ENCODE assay signal across 8 mouse cellular contexts in the genomic region with DNA sequence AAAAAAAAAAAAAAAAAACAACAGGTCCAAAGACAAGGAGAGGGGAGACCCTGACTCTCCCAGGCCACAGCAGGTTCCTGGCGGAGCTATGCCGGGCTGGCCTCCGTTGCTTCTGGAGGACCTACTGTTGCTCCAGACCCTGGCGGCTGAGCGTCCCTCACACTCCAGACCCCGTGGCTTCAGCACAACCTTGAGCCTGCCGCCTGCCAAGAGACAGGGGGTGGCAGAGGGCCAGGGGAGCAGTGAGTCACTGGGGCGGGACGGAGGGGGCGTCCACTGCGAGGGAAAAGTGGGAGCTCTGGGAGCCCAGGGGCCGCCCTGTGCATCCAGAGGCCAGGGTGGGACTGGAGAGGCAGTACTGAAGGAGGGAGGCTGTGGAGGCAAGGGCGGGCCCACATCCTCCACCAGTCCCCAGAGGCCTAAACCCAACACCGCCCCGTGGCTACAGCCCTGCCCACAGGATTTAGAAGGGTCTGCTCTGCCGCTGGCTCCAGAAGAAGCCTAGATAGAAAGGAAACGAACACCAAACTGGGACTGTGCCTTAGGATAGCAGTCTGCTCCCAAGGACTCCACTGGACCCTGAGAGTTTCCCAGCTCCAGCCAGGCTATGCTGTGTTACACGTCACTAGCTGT.
DNase-seq lines count a peak whose midpoint lies in the region; ATAC-seq and TF ChIP-seq lines count a peak whose summit lies in the region.

No protein-coding gene starts in this region.

- 0 out of 2 replicates have a peak overlapping the region, but pooled peaks have one; percentile 0 for H3K27ac ChIP-seq in cortical plate, adult 2 months (ENCODE audit: insufficient read depth, low read length)
- H3K27ac ChIP-seq in intestine, embryonic 16.5 days (ENCODE audit: low read length), result peak overlapping the region; percentile 63
- H3K27ac ChIP-seq in limb, embryonic 10.5 days, result peak overlapping the region; percentile 66; the same call in 1 of the 2 replicates
- H3K27ac ChIP-seq in midbrain, embryonic 14.5 days (replicated peaks; ENCODE audit: low read depth, low read length), result peak overlapping the region; percentile 52
- H3K27ac ChIP-seq in stomach, embryonic 15.5 days, result peak overlapping the region; percentile 79

- H3K4me2 ChIP-seq in intestine, embryonic 16.5 days (ENCODE audit: low read depth, low read length), result 0 out of 2 replicates have a peak overlapping the region, but pooled peaks have one; percentile 16
- no peak overlapping the region for H3K4me2 ChIP-seq in midbrain, embryonic 14.5 days (ENCODE audit: low read length)
- H3K4me2 ChIP-seq in stomach, embryonic 15.5 days, result peak overlapping the region; percentile 23; the same call in 1 of the 2 replicates

- WGBS in intestine, embryonic 16.5 days, result 30% methylated on average over 18 of the region's 18 CpGs
- 58% methylated on average over 17 of the region's 18 CpGs for WGBS in limb, embryonic 10.5 days
- 28% methylated on average over 18 of the region's 18 CpGs for WGBS in midbrain, embryonic 14.5 days
- WGBS in stomach, embryonic 15.5 days, result 30% methylated on average over 17 of the region's 18 CpGs

- H3K9me3 ChIP-seq in intestine, embryonic 16.5 days (ENCODE audit: control insufficient read depth, low read length), result no peaks in the 10 kb centered on the region
- H3K9me3 ChIP-seq in limb, embryonic 10.5 days (replicated peaks), result no peaks in the 10 kb centered on the region
- H3K9me3 ChIP-seq in midbrain, embryonic 14.5 days (ENCODE audit: control insufficient read depth, low read length), result no peaks in the 10 kb centered on the region
- H3K9me3 ChIP-seq in stomach, embryonic 15.5 days, result no peaks in the 10 kb centered on the region

- H3K27me3 ChIP-seq in intestine, embryonic 16.5 days (replicated peaks; ENCODE audit: control insufficient read depth, insufficient read depth, low read length), result no peaks in the 10 kb centered on the region
- H3K27me3 ChIP-seq in limb, embryonic 10.5 days (ENCODE audit: low read depth, poor library complexity, severe bottlenecking), result no peaks in the 10 kb centered on the region
- H3K27me3 ChIP-seq in midbrain, embryonic 14.5 days (ENCODE audit: control insufficient read depth, insufficient read depth, low read length), result no peaks in the 10 kb centered on the region
- no peaks in the 10 kb centered on the region for H3K27me3 ChIP-seq in stomach, embryonic 15.5 days (replicated peaks)

- H3K9ac ChIP-seq in intestine, embryonic 16.5 days (ENCODE audit: low read depth, low read length), result no peak overlapping the region; the same call in 1 of the 2 replicates
- no peak overlapping the region for H3K9ac ChIP-seq in midbrain, embryonic 14.5 days (replicated peaks; ENCODE audit: low read length)
- no peak overlapping the region for H3K9ac ChIP-seq in stomach, embryonic 15.5 days

- no peak for TF ChIP-seq CTCF in cortical plate, adult 2 months (IDR thresholded peaks at IDR 0.05; ENCODE audit: extremely low read depth, insufficient read depth, low read length)

- no peaks in the 10 kb centered on the region for H3K36me3 ChIP-seq in intestine, embryonic 16.5 days (ENCODE audit: control insufficient read depth, insufficient read depth, low read length)
- no peaks in the 10 kb centered on the region for H3K36me3 ChIP-seq in limb, embryonic 10.5 days
- H3K36me3 ChIP-seq in midbrain, embryonic 14.5 days (ENCODE audit: control insufficient read depth, insufficient read depth, low read length), result 0 out of 2 replicates have a peak, but pooled peaks cover 5% of the 10 kb centered on the region
- no peaks in the 10 kb centered on the region for H3K36me3 ChIP-seq in stomach, embryonic 15.5 days

- ATAC-seq in frontal cortex, adult (ENCODE audit: low TSS enrichment), result peak; percentile 20; the same call in 1 of the 2 replicates
- ATAC-seq in intestine, embryonic 16.5 days, result peak; percentile 87
- ATAC-seq in midbrain, embryonic 14.5 days (ENCODE audit: low FRiP score, low TSS enrichment), result peak; percentile 11; the same call in 1 of the 2 replicates
- ATAC-seq in stomach, embryonic 15.5 days (ENCODE audit: insufficient read depth, low FRiP score, low read depth), result peak; percentile 87

- no peak for TF ChIP-seq POLR2A in cortical plate, adult 2 months (IDR thresholded peaks at IDR 0.05; ENCODE audit: extremely low read depth, insufficient read depth, low read length)

- no peak for DNase-seq in frontal cortex, postnatal 25 days (ENCODE audit: low spot score in 2 of 2)
- DNase-seq in heart, adult 11 months, result peak; percentile 100
- DNase-seq in limb, embryonic 10.5 days (ENCODE audit: low spot score), result peak; percentile 33
- DNase-seq in midbrain, embryonic 14.5 days, result peak; percentile 55

- H3K4me3 ChIP-seq in cortical plate, adult 2 months (ENCODE audit: insufficient read depth, low read length), result no peak overlapping the region
- H3K4me3 ChIP-seq in intestine, embryonic 16.5 days (ENCODE audit: low read length), result no peak overlapping the region
- no peak overlapping the region for H3K4me3 ChIP-seq in limb, embryonic 10.5 days
- no peak overlapping the region for H3K4me3 ChIP-seq in midbrain, embryonic 14.5 days (replicated peaks; ENCODE audit: low read depth, low read length)
- H3K4me3 ChIP-seq in stomach, embryonic 15.5 days (replicated peaks), result no peak overlapping the region

- peaks cover 3% of the 10 kb centered on the region; the same call in 1 of the 2 replicates for H3K4me1 ChIP-seq in cortical plate, adult 2 months (ENCODE audit: control insufficient read depth, insufficient read depth, low read length)
- peaks cover 18% of the 10 kb centered on the region for H3K4me1 ChIP-seq in intestine, embryonic 16.5 days (ENCODE audit: control insufficient read depth, insufficient read depth, low read length)
- H3K4me1 ChIP-seq in limb, embryonic 10.5 days, result peaks cover 16% of the 10 kb centered on the region
- peaks cover 35% of the 10 kb centered on the region for H3K4me1 ChIP-seq in midbrain, embryonic 14.5 days (ENCODE audit: control insufficient read depth, insufficient read depth, low read length)
- H3K4me1 ChIP-seq in stomach, embryonic 15.5 days, result peaks cover 15% of the 10 kb centered on the region

Comparison
In these comparisons a context has a peak if more than half of its experiments do, and no peak if none do; other contexts are left out.
1. ATAC-seq: peak in every context shown above with its lines; median percentile 87 in intestine, embryonic 16.5 days; 87 in stomach, embryonic 15.5 days; 20 in frontal cortex, adult; 11 in midbrain, embryonic 14.5 days.
2. DNase-seq: peak in heart, adult 11 months (single experiment), limb, embryonic 10.5 days (single experiment) and midbrain, embryonic 14.5 days (single experiment); none in frontal cortex, postnatal 25 days (0 of 2).
3. H3K27ac ChIP-seq: peak in every context shown above with its lines; median percentile 79 in stomach, embryonic 15.5 days; 66 in limb, embryonic 10.5 days; 63 in intestine, embryonic 16.5 days; 52 in midbrain, embryonic 14.5 days; 0 in cortical plate, adult 2 months.